Mouse (Mus musculus) left cerebral cortex, postnatal 14 days (tissue): Measurements from ENCODE around the gene Phip. TPM values are rescaled to one million over a fixed set of nuclear protein-coding genes. Genes with fewer than 3 reads are reported as not detected.

ENCODE experiments used
- DNase-seq, 2 experiments: peaks; one replicate each; pipeline ENCODE4 v3.0.0; 2021 to 2022; ENCODE audit warnings: low spot score in 2 of 2, mixed read lengths in 1 of 2
- intact Hi-C: fragments of 180-260 bp; cut with DNase I; formaldehyde crosslinking; loops from one replicate; pipeline ENCODE4 v1.15.1; 2025
- total RNA-seq, 2 experiments: library from RNA; stranded (reverse); gene quantifications; 2 replicates each; pipeline ENCODE4 v1.2.3; 2021

The Phip gene
- total RNA-seq, 2 experiments from 2014 or later: 62.1 to 71.9 TPM

GRCm38 (mm10) chr9:82907246-82907645 lies 68.1 kb downstream of the Phip start:
- intact Hi-C loops: no loop called here
- DNase-seq: no peak

GRCm38 (mm10) chr9:82888645-82889044 lies 86.7 kb downstream of the Phip start:
- intact Hi-C loops: no loop called here
- peak in 1 of 2 experiments; percentile 13 for DNase-seq

GRCm38 (mm10) chr9:82884177-82884576 lies 91.1 kb downstream of the Phip start:
- intact Hi-C loops: no loop called here

GRCm38 (mm10) chr9:82877078-82877477 lies 98.2 kb downstream of the Phip start:
- intact Hi-C loops: no loop called here
- no peak for DNase-seq

More at GRCm38 (mm10) chr9:82884177-82884576, 91.1 kb downstream of the Phip start:
- no peak for DNase-seq

- no peak for DNase-seq
- intact Hi-C loops: no loop called here
Measured at GRCm38 (mm10) chr9:82867698-82868097, 107.6 kb downstream of the Phip start.

- DNase-seq: no peak
- intact Hi-C loops: no loop called here
Measured at GRCm38 (mm10) chr9:82866121-82866520, 109.2 kb downstream of the Phip start.

GRCm38 (mm10) chr9:82861775-82862430 lies 113.4 kb downstream of the Phip start:
- DNase-seq: no peak
- intact Hi-C loops: no loop called here

- intact Hi-C loops: no loop called here
- DNase-seq: no peak
Measured at GRCm38 (mm10) chr9:82861316-82861715, 114.0 kb downstream of the Phip start.

GRCm38 (mm10) chr9:82860805-82861204 lies 114.5 kb downstream of the Phip start:
- no peak for DNase-seq
- intact Hi-C loops: no loop called here

- peak in 1 of 2 experiments; percentile 19 for DNase-seq
- intact Hi-C loops: no loop called here
Measured at GRCm38 (mm10) chr9:82856241-82856640, 119.1 kb downstream of the Phip start.

GRCm38 (mm10) chr9:82854973-82855614 lies 120.2 kb downstream of the Phip start:
- peak in 1 of 2 experiments; percentile 63 for DNase-seq
- intact Hi-C loops: no loop called here

- intact Hi-C loops: no loop called here
- peak; percentile 24 to 37 for DNase-seq
Measured at GRCm38 (mm10) chr9:82854040-82854439, 121.3 kb downstream of the Phip start.

GRCm38 (mm10) chr9:82842671-82843070 lies 132.6 kb downstream of the Phip start:
- intact Hi-C loops: no loop called here
- no peak for DNase-seq

GRCm38 (mm10) chr9:82835921-82836320 lies 139.4 kb downstream of the Phip start:
- no peak for DNase-seq
- intact Hi-C loops: no loop called here

GRCm38 (mm10) chr9:82831891-82832290 lies 143.4 kb downstream of the Phip start:
- no peak for DNase-seq
- intact Hi-C loops: no loop called here

GRCm38 (mm10) chr9:82829693-82830430 lies 145.5 kb downstream of the Phip start:
- DNase-seq: peak; percentile 93
- intact Hi-C loops: no loop called here

GRCm38 (mm10) chr9:82829007-82829689 lies 146.2 kb downstream of the Phip start, which contains the start of gene Irak1bp1:
TSS of gene Irak1bp1 (plus strand) at chr9:82829540.
- intact Hi-C loops: no loop called here
- peak in 1 of 2 experiments; percentile 14 for DNase-seq

- intact Hi-C loops: no loop called here
- DNase-seq: no peak
Measured at GRCm38 (mm10) chr9:82826426-82826825, 148.9 kb downstream of the Phip start.
